Mouse (Mus musculus) spleen, postnatal 10 days (tissue): Measurements from ENCODE around the gene Elp4.

Experiments
- DNase-seq, 2 experiments: peaks; one replicate each; pipeline ENCODE4 v3.0.0; 2021 to 2022; ENCODE audit warnings: low spot score in 2 of 2

Elp4 gene

DNA sequence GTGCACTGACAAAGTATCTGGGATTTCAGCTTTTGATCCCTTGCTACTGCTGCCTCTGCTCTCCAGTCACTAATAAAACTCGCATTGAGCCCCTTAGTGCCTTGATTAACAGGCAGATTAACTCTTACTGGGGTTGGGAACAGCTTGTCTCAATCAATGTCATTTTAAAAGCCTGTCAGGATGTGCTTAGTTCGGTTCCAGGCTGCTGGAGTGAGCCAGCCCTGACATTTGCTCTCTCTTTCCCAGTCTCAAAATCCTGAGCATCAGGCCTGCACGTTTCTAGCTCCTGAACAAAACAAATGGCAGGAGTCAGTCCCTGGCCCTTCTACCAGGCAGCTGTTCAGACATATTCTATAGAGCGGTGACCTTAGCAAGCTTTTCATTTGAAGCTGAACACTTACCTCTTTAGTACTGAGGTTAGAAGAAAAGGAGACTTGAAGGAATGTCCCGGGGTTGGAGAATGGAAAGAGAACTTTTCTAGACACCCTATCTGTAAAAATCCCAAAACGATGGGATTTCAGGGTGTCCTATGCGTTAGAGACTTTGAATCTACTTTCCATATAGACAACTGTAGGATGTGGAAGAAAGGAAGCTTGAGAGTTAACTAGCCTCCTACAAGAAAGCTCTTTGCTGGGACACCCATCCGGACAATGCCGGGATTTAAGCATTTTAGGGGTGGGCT is 233.1 kb downstream of the Elp4 start:
- DNase-seq: no peak

DNA sequence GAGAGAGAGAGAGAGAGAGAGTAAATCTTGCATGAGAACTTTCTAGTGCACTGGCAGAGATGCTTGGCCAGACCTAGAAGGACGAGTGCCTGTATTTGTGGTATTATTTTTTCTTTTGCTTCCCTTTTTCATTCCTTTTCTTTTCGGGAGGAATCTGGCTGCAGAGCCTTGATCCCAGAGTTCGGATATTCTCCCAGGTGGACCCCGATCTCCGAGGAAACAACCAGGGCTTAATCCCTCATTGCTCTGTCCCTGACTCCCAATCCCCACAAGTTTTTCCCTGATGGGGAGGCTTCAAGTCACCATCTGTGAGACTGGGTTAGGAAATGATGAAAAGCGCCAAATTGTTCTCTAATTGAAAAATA is 233.7 kb downstream of the Elp4 start:
- DNase-seq: no peak

DNA sequence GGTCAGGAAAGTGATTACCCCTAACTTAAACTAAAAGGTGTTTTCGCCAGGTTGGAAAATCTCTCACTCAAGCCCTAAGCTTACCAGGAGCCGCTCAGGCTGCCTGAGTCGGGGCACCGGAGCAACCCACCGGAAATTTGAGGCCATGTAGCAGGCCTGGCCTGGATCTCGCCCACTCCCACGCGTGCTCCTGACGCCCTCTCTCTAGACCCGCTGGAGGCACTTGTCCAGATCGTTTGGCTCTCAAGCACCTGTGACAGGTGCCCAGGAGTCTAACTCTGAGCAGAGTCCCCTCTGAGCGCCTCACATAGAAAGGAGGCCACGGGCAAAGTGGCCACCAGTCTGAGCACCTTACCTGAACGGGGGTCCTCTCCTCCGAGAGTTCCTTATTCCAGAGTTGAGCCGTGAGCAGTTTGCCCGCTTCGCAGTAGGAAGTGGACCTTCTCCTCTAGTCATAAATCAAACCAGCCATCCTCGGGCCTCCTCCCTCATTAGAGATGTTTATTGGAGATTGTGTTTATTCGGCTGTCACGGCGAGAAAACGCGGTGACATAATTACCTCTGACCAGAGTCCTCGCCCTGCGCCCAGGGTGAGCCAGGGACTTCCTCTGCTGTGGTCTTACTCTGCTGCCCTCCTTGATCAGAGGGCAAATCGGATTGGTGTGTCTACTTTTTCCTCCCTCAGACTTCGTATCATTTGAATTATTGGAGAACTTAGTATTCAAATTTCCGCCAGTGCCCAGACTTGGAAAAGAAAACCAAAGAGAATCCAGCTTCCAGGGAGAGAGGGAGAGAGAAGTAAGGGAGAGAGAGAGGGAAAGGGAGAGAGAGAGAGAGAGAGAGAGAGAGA is 234.3 kb downstream of the Elp4 start:
- DNase-seq: no peak

DNA sequence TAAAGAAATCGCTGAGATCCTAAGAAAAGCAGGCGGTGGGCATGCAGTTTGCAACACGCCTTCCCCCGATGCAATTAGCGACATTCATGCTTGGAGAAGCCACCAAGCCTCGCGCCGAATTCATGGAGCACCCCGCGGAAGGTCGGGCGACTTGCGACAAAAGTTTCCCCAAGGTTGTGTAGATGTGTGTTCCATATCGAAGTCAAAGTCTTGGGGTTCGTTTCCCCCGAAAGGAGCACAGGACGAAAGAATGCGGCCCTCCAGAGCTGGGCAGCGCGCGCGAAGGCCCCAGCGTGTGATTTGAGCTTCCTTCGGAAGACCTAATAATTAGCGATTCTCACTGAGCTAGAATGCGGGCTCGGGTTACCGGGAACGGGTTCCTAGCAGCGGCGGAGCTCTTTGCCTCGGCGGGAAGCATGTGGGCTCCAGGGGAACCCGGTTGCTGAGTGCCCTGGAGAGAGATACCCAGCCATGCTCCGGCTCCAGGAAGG is 234.9 kb downstream of the Elp4 start:
- DNase-seq: no peak

DNA sequence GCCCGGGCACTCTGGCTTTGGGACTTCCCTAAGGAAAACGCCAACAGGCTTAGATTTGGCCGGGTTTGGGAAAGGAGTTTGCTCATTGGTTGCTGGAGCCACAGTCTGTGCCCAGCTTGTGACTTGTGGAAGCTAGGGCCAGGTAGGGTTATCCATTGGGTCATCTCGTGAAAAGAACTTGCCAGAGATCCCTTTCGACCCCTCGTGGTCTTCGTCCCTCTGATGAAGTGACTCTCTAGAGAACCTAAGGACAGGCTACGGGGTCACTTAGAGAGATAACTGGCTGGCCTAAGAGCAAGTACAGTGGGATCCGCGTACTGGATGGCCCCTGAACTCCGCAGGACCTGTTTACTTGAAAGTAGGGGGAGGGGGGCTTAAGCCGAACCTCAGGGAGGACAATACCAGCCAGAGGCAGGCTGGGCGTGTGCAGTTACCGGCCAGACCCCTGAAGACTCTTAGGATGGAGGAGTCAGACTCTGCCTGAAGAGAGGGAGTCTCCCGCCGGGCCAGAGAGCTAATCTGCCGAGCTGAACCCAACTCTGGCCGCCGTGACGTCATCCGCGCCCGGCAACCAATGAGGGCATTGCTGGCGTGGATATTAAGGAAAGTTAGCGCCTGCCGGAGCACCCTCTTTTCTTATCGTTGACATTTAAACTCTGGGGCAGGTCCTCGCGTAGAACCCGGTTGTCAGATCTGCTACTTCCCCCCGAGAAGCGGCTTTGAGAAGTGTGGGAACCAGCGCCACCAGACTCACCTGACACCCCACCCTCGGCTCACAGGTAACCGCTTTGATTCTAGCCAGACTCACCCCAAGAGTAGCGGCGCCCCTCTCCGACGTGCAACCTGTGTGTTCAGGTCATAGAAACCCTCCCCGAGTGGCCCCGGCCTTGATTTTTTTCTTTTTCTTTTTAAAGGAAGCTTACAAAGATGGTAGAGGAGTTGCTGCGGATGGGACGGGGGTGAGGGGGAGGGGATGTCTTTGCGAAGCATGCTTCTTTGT is 235.8 kb downstream of the Elp4 start, which contains the start of gene Pax6:
Gene Pax6, plus strand, starts transcription at position 630 of the 1,000 bp plus-strand sequence.
- no peak for DNase-seq

DNA sequence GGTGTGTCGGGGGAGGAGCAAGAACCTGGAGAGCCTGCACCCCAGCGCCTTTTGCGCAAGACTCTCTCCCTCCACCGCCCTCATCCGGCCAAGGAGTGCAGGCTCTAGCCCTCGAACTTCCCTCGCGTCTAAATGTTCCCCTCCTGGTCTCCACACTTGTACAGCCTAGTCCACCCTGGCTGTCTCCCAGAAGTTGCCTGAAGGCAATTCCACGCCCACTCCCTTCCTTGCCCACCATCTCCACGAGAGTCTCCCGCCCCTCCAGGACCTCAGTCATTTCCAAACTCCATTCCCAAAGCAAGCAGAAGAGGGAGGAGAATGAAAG is 236.8 kb downstream of the Elp4 start:
- no peak for DNase-seq

DNA sequence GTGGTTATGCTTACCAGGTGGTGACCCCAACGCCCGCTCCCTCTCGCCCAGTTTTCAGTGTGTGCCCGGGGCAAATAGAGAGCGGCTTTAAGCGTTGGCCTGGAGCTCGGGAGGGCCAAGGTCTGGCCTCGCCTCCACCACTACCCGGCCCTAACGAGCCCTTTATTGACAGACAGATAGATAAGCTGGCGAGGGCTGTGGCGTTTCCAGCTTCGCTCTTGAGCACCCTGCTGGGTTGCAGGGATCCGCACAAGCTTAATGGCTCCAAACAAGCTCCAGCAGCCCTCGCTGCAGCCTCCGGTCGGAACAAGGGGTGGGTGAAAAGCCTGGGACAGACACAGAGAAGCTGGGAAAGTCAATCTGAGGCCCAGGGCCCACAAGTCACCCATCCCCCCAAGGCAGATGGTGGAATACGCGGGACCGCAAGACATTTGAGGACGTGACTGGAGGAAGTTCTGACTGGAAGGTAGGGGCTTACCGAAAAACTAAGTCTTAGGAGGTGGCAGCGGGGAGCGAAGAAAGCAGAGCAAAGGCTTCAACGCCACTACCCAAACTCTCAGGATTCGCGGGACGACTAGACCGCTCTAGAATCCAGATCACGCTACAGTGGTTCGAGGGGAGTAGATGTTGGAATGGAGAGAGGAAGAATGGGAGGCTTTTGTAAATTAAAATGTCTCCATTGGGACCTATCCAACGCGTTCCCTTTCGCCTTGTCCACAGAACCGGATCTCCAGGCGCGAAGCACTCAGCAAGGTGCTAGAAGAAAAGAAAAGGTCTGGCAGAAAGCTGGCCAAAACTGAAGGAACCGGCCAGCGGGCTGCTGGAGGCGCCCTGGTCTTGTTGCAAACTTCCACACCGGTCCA is 237.4 kb downstream of the Elp4 start:
- no peak for DNase-seq

DNA sequence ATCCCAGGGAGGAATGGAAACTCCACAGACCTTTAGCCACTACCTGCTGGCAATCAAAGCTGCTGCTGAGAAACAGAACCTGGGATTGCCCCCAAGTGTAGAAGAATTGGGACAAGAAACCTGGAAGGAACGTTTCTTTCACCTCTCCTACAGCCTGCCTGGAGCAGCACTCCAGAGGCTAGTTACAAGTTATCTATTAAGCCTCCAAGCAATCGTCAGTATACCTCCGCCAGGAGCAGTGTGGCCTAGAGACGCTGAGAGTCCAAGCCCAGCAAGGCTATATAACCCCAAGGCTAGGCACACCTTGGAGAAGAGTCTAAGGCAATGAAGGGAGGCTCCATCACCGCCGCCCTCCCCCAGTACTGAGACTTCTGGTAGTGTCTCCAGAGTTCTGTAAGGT is 238.0 kb downstream of the Elp4 start:
- DNase-seq: no peak

DNA sequence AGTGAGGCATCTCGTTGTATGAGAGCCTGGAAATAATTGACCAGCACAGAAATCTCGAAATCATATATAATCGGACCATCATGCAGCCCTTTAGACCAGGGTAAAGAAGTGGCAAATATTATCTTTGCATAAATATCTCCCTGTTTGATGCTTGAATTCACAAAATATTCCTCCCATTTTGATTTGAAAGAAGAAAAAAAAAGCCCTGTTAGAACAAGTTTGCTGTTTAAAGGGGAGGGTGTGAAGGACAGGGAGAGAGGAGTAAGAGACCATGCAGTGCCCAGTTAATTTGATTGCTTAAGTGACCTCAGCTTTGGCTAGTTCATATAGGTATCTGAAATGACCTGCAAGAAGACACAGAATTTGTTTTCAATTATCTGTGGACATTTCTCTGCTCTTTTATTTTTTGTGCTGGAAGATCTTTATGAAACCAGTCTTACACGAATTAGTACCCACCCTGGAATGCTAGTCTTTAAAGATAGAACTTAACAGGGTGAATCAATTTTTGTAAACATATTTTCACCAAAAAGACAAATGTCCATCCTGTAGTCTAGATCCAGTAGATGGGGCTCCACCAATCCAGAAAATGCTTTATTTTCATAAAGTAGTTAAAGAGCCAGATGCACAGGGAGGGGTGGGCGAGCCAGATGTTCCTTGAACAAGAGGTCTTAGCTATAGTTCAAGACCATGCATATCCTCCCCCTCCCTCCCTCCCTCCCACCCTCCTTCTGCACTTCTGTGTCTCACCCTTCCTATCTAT is 238.7 kb downstream of the Elp4 start:
- no peak for DNase-seq

DNA sequence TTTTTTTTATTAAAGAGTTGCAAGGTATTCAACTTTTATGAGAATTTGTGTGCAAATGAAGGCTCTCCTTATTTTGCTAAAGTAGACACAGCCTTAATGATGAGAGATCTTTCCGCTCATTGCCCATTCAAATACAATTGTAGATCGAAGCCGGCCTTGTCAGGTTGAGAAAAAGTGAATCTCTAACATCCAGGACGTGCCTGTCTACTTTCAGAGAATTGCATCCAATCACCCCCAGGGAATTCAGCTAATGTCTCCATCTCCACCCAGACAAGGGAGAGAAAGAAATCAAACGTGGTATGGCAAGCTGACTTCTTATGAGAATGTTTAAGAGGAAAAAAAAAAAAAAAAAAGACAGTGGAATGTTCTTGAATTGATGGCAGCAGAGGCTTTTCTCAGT is 239.4 kb downstream of the Elp4 start:
- no peak for DNase-seq

DNA sequence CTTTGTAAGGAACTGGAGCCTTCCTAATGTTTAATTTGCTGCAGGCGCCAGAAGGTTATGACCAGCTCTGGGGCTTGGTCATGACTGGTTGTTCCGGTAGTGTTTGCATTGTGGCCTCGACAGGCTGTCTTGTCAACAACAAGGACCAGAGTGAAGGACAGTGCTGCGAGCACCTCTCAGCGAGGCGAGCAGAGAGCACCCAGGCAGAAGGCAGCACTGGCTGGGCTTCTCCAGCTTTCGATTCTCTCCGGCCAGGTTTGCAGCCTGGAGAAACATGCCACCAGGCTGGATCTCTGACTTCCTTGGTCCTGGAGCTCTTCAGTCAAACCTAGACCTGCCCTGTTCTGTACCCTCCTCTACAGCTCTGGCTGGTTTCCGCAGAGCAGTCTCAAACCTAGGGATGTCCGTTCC is 241.3 kb downstream of the Elp4 start:
- DNase-seq: no peak

DNA sequence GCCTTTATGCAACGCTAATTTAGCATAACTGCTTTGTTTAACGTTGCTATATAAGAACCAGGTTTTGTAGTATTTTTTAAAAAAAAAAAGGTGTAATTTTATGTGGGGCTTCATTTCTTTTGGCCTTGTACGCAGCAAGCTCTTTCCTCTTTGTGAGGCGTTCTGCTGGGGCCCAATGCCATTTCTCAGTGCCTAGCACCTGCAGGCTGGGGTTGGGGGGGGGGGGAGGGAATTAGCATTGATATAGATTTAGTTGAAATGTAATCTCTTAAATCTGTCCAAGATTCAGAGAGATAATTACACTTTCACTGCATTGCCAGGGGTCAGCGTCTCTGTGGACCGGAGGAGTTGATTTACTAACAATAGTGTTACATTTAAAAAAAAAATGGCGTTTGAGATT is 241.8 kb downstream of the Elp4 start:
- DNase-seq: no peak

DNA sequence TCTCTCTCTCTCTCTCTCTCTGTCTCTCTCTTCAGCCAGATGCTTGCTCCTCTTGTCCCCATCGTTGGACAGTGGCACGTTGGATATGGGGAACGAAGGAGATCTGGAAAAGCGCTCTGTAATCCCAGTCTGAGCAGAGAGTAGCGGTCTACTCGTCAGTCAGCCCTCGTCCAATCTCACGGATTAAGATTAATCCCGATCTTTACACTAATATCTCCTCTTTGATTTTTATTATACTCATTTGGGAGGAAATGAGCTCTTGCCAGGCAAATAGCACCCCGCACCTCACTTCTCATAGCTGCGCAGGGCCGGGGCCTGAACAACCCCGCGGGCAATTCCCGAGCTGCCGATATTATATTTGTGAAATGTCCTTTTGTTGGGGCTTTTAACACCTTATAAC is 242.2 kb downstream of the Elp4 start:
- DNase-seq: no peak

DNA sequence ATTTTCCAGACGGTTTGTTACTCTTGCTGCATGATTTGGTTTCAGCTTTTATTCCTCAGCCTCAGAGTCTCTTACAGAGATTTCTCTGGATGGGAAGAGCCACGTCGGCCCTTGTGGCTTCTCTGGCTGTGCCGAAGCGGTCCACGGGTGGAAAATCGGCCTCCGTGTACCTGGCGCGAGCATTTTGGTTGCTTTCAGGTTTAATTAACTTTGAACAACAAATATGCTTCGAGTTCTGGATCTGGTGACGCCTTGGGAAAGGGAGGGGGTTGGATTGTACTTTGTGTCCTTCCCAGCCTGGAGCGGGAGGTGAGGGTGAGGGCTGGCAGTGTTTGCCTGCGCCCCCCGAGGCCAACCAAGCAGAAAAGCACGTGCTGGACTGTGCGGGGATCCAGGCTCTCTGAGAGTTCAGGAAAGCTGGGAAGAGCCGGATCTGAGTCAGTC is 242.7 kb downstream of the Elp4 start:
- DNase-seq: no peak

DNA sequence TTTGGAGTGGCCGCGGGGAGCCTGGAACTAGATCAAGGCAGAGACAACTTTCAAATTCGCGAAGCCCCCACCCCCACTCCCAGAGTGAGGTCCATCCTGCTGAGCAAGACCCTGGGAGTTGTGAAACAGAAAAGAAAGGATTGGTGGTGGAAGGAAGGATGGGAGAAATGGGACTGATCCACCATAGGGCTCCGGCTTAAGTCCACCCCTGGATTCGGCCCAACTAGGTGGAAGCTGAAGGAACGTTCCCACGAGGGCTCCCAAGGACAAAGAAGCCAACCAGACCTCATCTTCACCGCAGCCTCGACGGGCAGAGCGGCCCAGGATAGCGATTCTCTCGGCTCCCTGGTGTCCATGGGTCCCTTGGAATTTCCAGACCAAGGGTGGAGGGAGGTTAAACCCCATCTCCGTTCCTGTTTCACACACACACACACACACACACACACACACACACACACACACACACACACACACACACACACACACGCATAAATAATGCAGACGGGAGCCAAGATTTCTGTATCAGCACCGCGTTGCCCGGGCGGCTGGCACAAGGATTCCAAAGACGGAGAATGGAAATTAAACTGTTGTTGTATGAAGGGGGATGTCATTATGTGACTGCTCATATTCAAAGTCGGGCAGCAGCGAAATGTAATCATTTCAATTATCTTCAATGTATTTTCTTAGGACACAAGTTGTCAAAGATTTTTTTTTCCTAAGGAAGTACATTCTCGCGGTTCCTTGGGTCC is 243.3 kb downstream of the Elp4 start:
- no peak for DNase-seq

DNA sequence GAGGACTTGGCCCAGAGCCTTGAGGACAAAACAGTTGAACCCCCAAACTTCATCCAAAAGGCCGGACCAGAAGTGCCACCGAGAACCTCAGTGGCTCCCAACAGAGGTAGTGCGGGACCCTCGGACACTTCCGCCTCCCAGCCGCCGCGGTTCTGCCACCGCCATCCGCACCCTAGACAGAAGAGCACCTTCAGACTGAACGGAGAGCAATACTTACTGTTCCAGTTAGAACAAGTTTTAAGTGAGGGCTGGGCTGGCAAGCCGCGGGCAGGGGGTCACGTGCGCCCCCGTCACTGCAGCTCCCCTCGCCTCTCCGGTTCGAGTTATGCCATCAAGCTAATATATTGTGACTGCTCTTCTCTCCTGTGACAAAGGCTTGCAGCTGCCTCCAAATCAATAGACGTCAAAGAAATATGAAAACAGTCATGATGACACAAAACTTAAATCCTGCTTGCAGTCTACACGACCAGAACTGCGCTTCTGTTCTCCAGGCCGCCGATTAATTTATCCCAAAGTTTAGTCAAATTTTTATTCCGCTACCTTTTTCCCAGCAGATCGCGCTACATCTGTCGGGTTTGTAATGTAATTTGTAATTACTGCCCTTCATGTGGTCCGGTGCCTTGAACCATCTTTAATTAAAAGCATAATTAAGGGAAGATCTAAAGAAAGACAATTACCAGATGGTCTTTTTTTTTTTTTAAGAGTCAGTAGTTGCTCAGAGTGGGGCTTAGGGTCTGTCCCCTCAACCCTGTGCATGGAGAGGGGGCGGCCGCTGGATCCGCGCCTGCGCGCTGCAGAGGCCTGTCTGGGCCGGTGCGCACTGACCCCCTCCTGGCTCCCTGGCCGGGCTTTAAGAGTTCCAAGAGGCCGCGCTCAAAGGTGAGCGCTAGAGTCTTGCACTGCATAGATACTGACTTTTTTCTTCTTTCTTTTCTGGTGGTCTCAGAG is 244.2 kb downstream of the Elp4 start:
- no peak for DNase-seq

DNA sequence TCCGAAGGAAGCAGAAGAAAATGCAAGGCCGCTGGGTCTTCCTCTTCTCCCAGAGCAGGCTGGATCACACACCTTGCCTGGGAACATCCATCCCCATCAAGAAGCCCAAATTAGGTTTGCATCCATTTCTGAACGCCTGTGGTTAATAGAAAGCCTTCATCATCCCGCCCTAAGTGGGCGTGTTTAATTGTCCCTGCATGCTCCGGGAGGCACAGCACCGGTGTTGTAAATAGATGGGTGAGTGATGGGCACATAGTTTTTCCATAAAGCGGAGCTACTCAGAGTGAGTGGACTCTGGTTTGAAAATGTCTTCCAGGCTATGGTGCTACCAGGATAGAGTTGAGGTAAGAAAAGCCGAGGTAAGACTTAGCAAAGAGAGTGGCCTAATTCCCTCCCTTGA is 245.0 kb downstream of the Elp4 start:
- DNase-seq: no peak

DNA sequence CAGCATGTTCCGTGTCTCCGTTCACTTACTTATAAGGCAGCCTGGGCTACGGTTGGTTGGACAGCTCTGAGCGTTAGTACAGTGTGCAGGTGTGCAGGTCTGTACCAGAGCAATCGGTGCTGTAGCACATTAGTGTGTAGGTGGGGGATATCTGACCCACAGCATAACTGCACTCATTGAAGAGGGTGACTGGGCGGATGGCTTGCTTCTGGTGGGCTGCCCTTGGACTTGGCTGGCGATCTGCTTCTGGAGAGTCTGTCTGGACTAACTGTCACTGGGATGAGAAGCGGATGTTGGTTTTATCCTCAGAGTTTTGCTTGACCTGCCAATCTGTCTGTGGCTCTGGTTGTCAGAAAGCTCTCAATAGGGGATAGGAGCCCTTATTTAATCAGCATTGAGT is 247.9 kb downstream of the Elp4 start:
- no peak for DNase-seq
